Mouse (Mus musculus): ENCODE measurements at regions not wholly inside any gene's neighbourhood (a gene's known extent, or its start where the extent isn't known, plus 50 kb on each side); places are given as distances from the start of the nearest gene placed in this dataset.
A peak's percentile ranks its signal among the peaks of the same experiment; 100 is the strongest.
"Not testable (repeated sequence)": the region's sequence is repeated elsewhere in the genome, so short reads cannot be mapped to it uniquely, and the experiment has no call there.

DNA sequence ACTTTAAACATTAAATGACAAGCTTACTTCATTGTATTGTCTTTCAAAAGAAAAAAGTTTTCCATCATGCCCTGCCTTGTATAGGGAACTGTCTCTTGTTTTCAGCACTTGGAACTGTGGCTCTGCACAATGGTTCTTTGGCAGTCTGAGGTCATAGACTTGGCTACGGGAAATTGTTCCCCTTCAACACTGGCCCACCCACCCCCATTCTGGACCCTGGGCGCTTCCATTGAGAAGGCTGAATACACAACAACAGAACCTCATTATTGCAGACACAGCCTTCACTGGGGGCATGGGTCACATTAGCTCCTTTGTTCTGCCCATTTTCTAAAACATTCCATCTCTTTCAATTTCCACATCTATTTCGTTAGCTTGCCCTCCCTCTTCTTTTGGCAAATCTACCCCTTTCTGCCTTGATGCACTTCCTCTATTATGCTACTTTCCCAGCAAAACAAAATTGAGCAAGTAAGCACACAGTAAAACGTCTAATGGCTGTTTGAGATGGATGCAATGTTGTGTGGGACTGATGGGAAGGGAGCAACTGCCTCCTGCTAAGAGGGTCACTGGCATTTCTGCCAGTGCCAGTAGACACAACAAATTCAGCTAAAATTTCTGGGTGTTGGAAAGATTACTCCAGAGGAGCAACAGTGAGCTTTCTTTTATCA lies 136.0 kb upstream of the Mad2l1 start:
- no peak overlapping the region for H3K4me2 ChIP-seq
- no peaks in the 10 kb centered on the region for H3K9me3 ChIP-seq
- H3K4me3 ChIP-seq (replicated peaks) = no peak overlapping the region
- H3K27me3 ChIP-seq = no peaks in the 10 kb centered on the region
- H3K36me3 ChIP-seq = no peaks in the 10 kb centered on the region
- H3K27ac ChIP-seq = no peak overlapping the region
- peaks cover 11% of the 10 kb centered on the region for H3K4me1 ChIP-seq (replicated peaks)
- no peak for ATAC-seq (ENCODE audit: insufficient number of reproducible peaks, insufficient read depth, low FRiP score, low TSS enrichment, low read depth)
- WGBS = 67% methylated on average over 4 of the region's 4 CpGs
- no peak overlapping the region for H3K9ac ChIP-seq (replicated peaks)

DNA sequence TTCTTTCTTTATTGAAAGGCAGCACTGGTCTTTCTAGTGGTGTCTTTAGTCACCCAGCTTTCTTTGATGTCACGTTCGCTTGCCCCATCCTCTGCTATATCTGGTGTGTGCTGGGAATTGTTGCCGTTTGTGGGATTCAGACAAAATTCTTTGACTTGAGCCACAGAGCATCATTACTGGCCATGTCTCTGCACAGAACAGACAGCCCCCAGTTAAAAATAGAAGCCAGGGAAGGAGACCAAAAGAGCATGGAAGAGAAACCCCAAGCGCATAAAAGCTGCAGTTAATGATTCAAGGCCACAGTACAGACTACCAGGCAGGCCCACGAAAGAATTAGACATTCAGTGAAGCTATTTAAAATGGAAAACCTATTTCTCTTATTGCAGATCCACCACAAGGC lies 133.7 kb upstream of the Mad2l1 start:
- H3K4me3 ChIP-seq (replicated peaks) = no peak overlapping the region
- H3K36me3 ChIP-seq = no peaks in the 10 kb centered on the region
- H3K4me1 ChIP-seq (replicated peaks) = peaks cover 11% of the 10 kb centered on the region
- no peak for ATAC-seq (ENCODE audit: insufficient number of reproducible peaks, insufficient read depth, low FRiP score, low TSS enrichment, low read depth)
- H3K9me3 ChIP-seq = no peaks in the 10 kb centered on the region
- H3K27ac ChIP-seq = peak overlapping the region; percentile 80
- peak overlapping the region; percentile 21 for H3K4me2 ChIP-seq
- H3K27me3 ChIP-seq = no peaks in the 10 kb centered on the region
- H3K9ac ChIP-seq (replicated peaks) = no peak overlapping the region
- 50% methylated on average over 5 of the region's 5 CpGs for WGBS

DNA sequence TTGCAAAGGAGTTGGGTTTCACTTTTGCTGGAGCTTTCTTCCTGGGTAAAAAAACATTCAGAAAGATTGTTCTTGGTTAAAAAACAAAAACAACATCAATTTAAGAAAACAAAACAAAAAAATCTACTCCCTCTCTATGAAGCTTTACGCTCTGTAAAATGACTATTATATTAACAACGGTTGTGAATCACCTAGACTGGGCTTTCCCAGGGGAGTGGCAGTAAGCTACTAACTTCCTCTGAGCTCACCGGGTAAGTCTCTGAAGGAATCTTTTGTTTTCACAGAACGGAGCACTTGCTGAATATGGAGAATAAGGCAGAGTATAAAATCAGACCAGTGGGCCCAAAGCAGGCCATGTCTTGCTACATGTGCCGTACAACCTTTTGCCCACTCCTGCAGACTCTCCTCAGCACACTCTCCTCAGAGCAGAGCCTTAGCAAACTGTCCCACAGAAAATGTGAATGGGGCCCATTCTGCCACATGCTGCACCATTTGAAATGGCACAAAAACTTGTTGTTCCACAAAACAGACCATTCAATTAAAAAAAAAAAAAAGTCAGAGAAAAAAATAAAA lies 133.2 kb upstream of the Mad2l1 start:
- Histone ChIP-seq H3K4me1 (replicated peaks) (peaks cover 11% of the 10 kb centered on the region), H3K27ac (peak overlapping the region; percentile 80), H3K4me3 (replicated peaks) (no peak overlapping the region), H3K9me3 (no peaks in the 10 kb centered on the region), H3K27me3 (no peaks in the 10 kb centered on the region), H3K36me3 (no peaks in the 10 kb centered on the region), H3K9ac (replicated peaks) (no peak overlapping the region), H3K4me2 (peak overlapping the region; percentile 21)
- no peak for ATAC-seq (ENCODE audit: insufficient number of reproducible peaks, insufficient read depth, low FRiP score, low TSS enrichment, low read depth)
- WGBS = 38% methylated on average over 5 of the region's 5 CpGs

DNA sequence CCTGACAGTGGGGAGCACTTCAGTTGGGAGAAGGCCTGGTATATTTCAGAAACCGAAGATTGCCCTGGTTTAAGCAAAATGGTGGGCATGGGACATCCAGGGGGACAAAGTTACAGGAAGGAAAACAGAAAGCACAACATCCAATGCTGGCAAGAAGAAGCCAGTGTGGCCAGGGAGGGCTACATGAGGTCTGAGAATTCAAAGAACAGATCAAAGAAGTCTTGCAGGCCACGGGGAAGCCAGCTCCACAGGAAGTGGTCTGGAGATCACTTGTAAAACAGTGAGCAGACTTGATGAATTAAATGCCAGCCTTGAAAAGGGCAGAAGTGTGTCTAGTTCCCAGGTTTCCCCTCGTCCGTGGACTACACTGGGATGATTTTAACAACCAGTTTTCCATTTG lies 120.4 kb upstream of the Mad2l1 start:
- no peaks in the 10 kb centered on the region for H3K9me3 ChIP-seq
- no peaks in the 10 kb centered on the region for H3K27me3 ChIP-seq
- ATAC-seq (ENCODE audit: insufficient number of reproducible peaks, insufficient read depth, low FRiP score, low TSS enrichment, low read depth) = no peak
- H3K4me1 ChIP-seq (replicated peaks) = peaks cover 9% of the 10 kb centered on the region; the same call in 1 of the 2 replicates
- H3K4me2 ChIP-seq = no peak overlapping the region
- no peak overlapping the region for H3K27ac ChIP-seq
- H3K9ac ChIP-seq (replicated peaks) = no peak overlapping the region
- no peaks in the 10 kb centered on the region for H3K36me3 ChIP-seq
- H3K4me3 ChIP-seq (replicated peaks) = no peak overlapping the region
- 14% methylated on average over 4 of the region's 4 CpGs for WGBS

DNA sequence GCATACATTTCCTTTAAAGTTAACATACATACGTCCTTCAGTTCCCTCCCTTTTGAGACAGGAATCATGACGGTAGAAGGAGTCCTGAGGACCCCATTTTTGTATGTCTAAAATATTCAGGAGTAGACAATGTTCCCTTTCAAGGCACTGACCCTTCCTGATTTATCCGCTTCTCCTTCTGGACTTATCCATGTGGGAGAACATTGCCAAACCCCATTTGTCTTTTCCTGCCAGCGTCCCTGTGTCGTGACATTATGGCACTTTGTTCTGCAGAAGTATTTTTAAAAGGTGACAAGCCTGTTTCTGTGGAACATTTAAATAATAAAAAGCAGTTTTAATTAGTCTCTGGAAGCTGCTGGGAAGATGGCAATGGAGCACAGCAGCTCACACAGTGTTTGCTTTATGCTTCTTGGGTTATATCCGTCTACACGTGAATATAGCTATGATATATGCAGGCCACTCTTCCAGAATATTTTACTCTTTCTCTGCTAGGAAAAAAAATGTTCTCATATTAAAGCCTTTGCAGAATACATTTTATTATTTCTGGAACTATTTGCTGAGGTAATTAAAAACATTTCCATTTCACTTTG lies 115.6 kb upstream of the Mad2l1 start:
- no peak overlapping the region for H3K9ac ChIP-seq (replicated peaks)
- H3K36me3 ChIP-seq = no peaks in the 10 kb centered on the region
- H3K4me3 ChIP-seq (replicated peaks) = no peak overlapping the region
- H3K4me1 ChIP-seq (replicated peaks) = peaks cover 5% of the 10 kb centered on the region; the same call in 1 of the 2 replicates
- no peak for ATAC-seq (ENCODE audit: insufficient number of reproducible peaks, insufficient read depth, low FRiP score, low TSS enrichment, low read depth)
- H3K27ac ChIP-seq = no peak overlapping the region
- 38% methylated on average over 7 of the region's 7 CpGs for WGBS
- no peaks in the 10 kb centered on the region for H3K27me3 ChIP-seq
- H3K9me3 ChIP-seq = no peaks in the 10 kb centered on the region
- H3K4me2 ChIP-seq = no peak overlapping the region

DNA sequence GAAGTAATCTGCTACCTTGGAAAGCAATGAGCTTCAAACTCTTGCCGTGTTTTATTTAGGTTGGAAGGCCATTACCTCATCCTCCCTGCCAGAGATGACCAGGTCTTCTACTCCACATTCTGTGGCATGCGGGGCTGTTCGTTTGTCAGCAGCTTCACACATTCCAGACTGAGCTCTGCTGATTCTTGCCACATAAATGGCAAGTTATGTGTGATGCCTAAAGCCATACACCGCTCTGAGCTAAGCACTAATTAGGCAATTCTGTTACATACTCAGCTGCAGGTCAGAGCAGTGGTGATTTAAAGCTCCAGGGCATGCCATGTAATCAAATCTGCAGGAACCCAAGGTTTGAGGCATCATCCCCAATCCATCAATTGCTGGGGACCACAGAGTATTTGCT lies 106.8 kb upstream of the Mad2l1 start:
- 16% methylated on average over 4 of the region's 4 CpGs for WGBS

DNA sequence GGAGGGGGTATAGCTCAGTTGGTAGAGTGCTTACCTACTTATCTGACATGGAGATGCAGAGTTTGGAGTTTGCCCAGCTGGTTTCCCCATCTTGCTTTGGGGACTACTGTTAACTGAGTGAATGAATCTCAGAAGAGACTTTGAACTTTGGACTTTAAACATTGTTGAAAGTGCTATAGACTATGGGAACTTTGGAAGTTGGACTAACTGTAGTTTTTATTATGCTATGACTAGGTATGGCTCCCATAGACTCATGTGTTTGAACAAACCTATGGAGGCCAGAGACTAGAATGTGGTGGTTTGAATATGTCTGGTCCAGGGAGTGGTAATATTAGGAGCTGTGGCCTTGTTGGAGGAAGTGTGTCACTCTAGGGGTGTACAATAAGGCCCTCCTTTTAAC lies 84.8 kb upstream of the Mad2l1 start:
- not testable (repeated sequence) for H3K27ac ChIP-seq; H3K9ac ChIP-seq (replicated peaks); H3K4me1 ChIP-seq (replicated peaks); H3K4me3 ChIP-seq (replicated peaks); H3K27me3 ChIP-seq; H3K4me2 ChIP-seq; H3K9me3 ChIP-seq; H3K36me3 ChIP-seq; ATAC-seq (ENCODE audit: insufficient number of reproducible peaks, insufficient read depth, low FRiP score, low TSS enrichment, low read depth)

More for the DNA sequence above, 106.8 kb upstream of the Mad2l1 start:
- no peak overlapping the region for H3K9ac ChIP-seq (replicated peaks)
- no peaks in the 10 kb centered on the region for H3K36me3 ChIP-seq
- H3K27ac ChIP-seq = no peak overlapping the region
- no peaks in the 10 kb centered on the region for H3K27me3 ChIP-seq
- no peaks in the 10 kb centered on the region for H3K4me1 ChIP-seq (replicated peaks)
- H3K4me2 ChIP-seq = no peak overlapping the region
- no peak for ATAC-seq (ENCODE audit: insufficient number of reproducible peaks, insufficient read depth, low FRiP score, low TSS enrichment, low read depth)
- H3K9me3 ChIP-seq = 0 out of 2 replicates have a peak, but pooled peaks cover 6% of the 10 kb centered on the region
- H3K4me3 ChIP-seq (replicated peaks) = no peak overlapping the region

DNA sequence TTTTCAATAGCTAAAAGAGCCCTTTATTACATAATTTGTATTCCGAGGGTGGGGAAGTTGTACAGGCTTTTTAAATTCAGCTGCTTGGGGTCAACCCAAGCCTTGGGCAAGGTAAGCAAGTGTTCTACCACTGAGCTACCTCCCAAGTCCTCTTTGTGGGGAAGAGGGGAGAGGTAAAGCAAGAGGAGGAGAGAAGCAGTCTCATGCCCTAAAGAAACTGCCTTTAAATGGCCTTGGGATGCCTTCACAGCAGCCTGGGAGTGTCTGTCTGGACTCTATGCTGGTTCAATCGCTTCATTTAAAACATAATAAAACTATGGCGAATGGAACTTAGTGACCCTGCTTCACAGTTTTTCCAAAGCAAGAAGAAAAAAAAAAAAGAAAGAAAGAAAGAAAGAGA lies 77.0 kb upstream of the Mad2l1 start:
- Histone ChIP-seq H3K4me3 (replicated peaks) (no peak overlapping the region), H3K36me3 (no peaks in the 10 kb centered on the region), H3K4me1 (replicated peaks) (peaks cover 5% of the 10 kb centered on the region; the same call in 1 of the 2 replicates), H3K9ac (replicated peaks) (no peak overlapping the region), H3K4me2 (no peak overlapping the region), H3K27ac (no peak overlapping the region), H3K9me3 (no peaks in the 10 kb centered on the region), H3K27me3 (no peaks in the 10 kb centered on the region)
- no peak for ATAC-seq (ENCODE audit: insufficient number of reproducible peaks, insufficient read depth, low FRiP score, low TSS enrichment, low read depth)
- WGBS = 87% methylated on average over 3 of the region's 3 CpGs

DNA sequence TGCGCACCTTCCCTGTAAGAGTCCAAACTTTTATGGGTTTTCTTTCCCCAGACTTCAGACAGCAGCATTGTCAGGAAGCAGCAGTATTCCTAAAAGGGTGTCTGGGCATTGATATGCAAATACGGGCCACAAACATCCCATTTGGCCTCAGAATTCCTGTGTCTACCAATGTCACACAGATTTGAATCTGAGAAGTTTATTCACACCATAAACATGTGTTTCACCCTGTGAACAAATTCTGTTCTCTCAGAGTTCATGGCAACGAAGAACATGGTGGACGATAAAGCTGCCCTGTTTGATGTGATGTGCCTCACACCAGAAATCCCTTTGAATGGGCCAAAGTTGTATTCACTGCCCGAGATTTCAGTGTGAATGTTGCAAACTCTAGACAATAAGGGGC lies 70.7 kb upstream of the Mad2l1 start:
- Histone ChIP-seq H3K9me3 (no peaks in the 10 kb centered on the region), H3K4me3 (replicated peaks) (no peak overlapping the region), H3K9ac (replicated peaks) (no peak overlapping the region), H3K27me3 (no peaks in the 10 kb centered on the region), H3K4me1 (replicated peaks) (no peaks in the 10 kb centered on the region), H3K27ac (no peak overlapping the region), H3K4me2 (no peak overlapping the region), H3K36me3 (no peaks in the 10 kb centered on the region)
- no peak for ATAC-seq (ENCODE audit: insufficient number of reproducible peaks, insufficient read depth, low FRiP score, low TSS enrichment, low read depth)
- WGBS = 63% methylated on average over 4 of the region's 5 CpGs

DNA sequence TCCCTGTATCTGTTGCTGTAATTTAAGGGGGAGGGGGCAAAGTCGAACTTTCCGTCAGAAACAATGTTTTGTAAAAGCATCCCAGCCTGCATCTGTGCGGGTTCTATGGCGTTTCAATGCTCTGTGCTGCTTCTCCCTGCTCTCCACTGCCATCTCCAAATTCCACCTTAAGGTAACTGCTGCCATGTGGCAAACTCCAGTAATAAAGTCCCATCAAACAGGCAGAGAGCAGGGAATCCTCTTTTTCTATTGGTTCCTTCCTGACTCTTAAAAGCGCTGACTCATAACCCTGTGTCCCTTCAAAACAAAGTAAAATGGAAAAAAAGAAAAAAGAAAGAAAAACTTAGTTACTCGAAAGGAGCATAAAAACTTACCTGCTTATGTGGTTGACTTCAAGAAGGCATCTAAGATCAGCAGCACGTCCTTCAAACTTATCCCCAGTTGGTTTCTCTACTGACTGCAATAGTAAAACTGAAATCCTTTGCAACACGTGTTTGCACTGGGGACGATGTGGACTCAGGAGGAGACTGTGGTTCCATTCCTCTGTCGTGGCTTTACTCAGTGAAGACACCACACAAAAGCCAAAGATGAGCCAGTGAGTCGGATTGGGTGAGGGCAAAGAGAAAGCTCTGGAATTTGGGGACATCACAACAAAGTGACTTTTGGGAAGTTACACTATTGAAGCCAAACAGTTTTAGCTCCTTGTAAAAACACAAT lies 69.9 kb upstream of the Mad2l1 start:
- no peaks in the 10 kb centered on the region for H3K36me3 ChIP-seq
- no peaks in the 10 kb centered on the region for H3K9me3 ChIP-seq
- 72% methylated on average over 11 of the region's 11 CpGs for WGBS
- H3K27ac ChIP-seq = no peak overlapping the region
- no peak overlapping the region for H3K9ac ChIP-seq (replicated peaks)
- no peaks in the 10 kb centered on the region for H3K4me1 ChIP-seq (replicated peaks)
- no peak overlapping the region for H3K4me2 ChIP-seq
- H3K4me3 ChIP-seq (replicated peaks) = no peak overlapping the region
- no peaks in the 10 kb centered on the region for H3K27me3 ChIP-seq
- ATAC-seq (ENCODE audit: insufficient number of reproducible peaks, insufficient read depth, low FRiP score, low TSS enrichment, low read depth) = no peak

DNA sequence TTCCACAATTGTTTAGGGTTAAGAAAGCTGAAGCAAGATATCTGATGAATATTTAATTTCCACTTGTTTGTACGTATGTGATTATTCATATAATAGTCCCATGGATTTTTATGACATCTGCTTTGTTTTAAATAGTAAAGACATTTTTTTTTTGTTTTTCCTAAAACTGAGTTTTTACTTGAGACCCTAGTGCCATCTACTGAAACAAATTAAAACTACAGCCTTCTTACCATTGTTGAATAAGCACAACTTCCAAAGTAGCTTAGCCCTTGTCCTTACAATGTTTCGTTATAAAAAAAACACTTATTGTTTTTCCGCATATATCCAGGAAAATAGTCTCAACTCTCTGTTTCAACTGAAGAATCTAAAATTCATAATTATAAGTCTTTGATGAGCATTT lies 68.4 kb upstream of the Mad2l1 start:
- H3K4me1 ChIP-seq (replicated peaks) = no peaks in the 10 kb centered on the region
- H3K4me3 ChIP-seq (replicated peaks) = no peak overlapping the region
- no peaks in the 10 kb centered on the region for H3K27me3 ChIP-seq
- H3K36me3 ChIP-seq = no peaks in the 10 kb centered on the region
- no peaks in the 10 kb centered on the region for H3K9me3 ChIP-seq
- H3K9ac ChIP-seq (replicated peaks) = no peak overlapping the region
- H3K4me2 ChIP-seq = no peak overlapping the region
- ATAC-seq (ENCODE audit: insufficient number of reproducible peaks, insufficient read depth, low FRiP score, low TSS enrichment, low read depth) = no peak
- 32% methylated on average over 3 of the region's 3 CpGs for WGBS
- no peak overlapping the region for H3K27ac ChIP-seq

Measured in limb, embryonic 12.5 days (tissue).